8 mouse cellular contexts compared by ENCODE assay signal in genomic region chr3:102061923-102062670, GRCm38 (mm10). TPM values are rescaled to one million over a fixed set of nuclear protein-coding genes. Genes with fewer than 3 reads are reported as not detected.
DNase-seq lines count a peak whose midpoint lies in the region; ATAC-seq lines count a peak whose summit lies in the region.

No protein-coding gene starts in this region.

- no peak overlapping the region for H3K9ac ChIP-seq in kidney, embryonic 14.5 days (ENCODE audit: low read depth, low read length)
- no peak overlapping the region for H3K9ac ChIP-seq in hindbrain, embryonic 13.5 days

- H3K27me3 ChIP-seq in kidney, embryonic 14.5 days (ENCODE audit: control insufficient read depth, insufficient read depth, low read length), result no peaks in the 10 kb centered on the region
- H3K27me3 ChIP-seq in hindbrain, embryonic 13.5 days, result no peaks in the 10 kb centered on the region

- ATAC-seq in kidney, embryonic 14.5 days (ENCODE audit: low FRiP score, low TSS enrichment), result no peak
- ATAC-seq in hindbrain, embryonic 13.5 days (ENCODE audit: low FRiP score), result peak; percentile 84

- H3K4me1 ChIP-seq in kidney, embryonic 14.5 days (ENCODE audit: control insufficient read depth, insufficient read depth, low read length), result no peaks in the 10 kb centered on the region
- H3K4me1 ChIP-seq in hindbrain, embryonic 13.5 days (replicated peaks), result peaks cover 10% of the 10 kb centered on the region; the same call in 1 of the 2 replicates

- DNase-seq in kidney, adult 18-20 months, result peak; percentile 58
- peak; percentile 90 to 93 for DNase-seq in cerebellum, postnatal 14 days
- DNase-seq in gastrocnemius, adult 18-20 months (ENCODE audit: low spot score), result peak; percentile 51
- peak; percentile 49 to 54 for DNase-seq in left cerebral cortex, adult 18-20 months (ENCODE audit: low spot score in 2 of 2)
- peak; percentile 80 for DNase-seq in lung, postnatal 36 days
- DNase-seq in right cerebral cortex, postnatal 4 days, result peak; percentile 20

- 44% methylated on average over 14 of the region's 14 CpGs for WGBS in kidney, embryonic 14.5 days
- 45% methylated on average over 14 of the region's 14 CpGs for WGBS in hindbrain, embryonic 13.5 days

- no peak overlapping the region for H3K4me3 ChIP-seq in kidney, embryonic 14.5 days (ENCODE audit: low read length)
- no peak overlapping the region for H3K4me3 ChIP-seq in hindbrain, embryonic 13.5 days

- no peaks in the 10 kb centered on the region for H3K36me3 ChIP-seq in kidney, embryonic 14.5 days (ENCODE audit: control insufficient read depth, insufficient read depth, low read length)
- H3K36me3 ChIP-seq in hindbrain, embryonic 13.5 days, result no peaks in the 10 kb centered on the region

- no peaks in the 10 kb centered on the region for H3K9me3 ChIP-seq in kidney, embryonic 14.5 days (ENCODE audit: control insufficient read depth, low read length)
- H3K9me3 ChIP-seq in hindbrain, embryonic 13.5 days, result no peaks in the 10 kb centered on the region

- H3K4me2 ChIP-seq in kidney, embryonic 14.5 days (replicated peaks; ENCODE audit: low read depth, low read length), result no peak overlapping the region
- H3K4me2 ChIP-seq in hindbrain, embryonic 13.5 days, result no peak overlapping the region

- no peak overlapping the region for H3K27ac ChIP-seq in kidney, embryonic 14.5 days (ENCODE audit: low read depth, low read length)
- H3K27ac ChIP-seq in hindbrain, embryonic 13.5 days, result peak overlapping the region; percentile 63; the same call in 1 of the 2 replicates

RNA-seq across cellular contexts. Expression of gene Casq2, which starts 24.1 kb away (rescaled TPM):
- 0.47 and 0.50 TPM in 2 replicates for polyA plus RNA-seq in kidney, embryonic 14.5 days (2014; fragmentation: Nextera tagmentation; extraction: Ambion mirVana)
- total RNA-seq in gastrocnemius, adult 18-20 months (2021), result 10 to 100 TPM; 35.5 to 40.5 TPM
- polyA plus RNA-seq in hindbrain, embryonic 13.5 days (2015; fragmentation: Nextera tagmentation; extraction: Ambion mirVana), result 0.97 and 1.1 TPM in 2 replicates
- 1 to 10 TPM; 1.7 to 2.2 TPM for total RNA-seq in left cerebral cortex, adult 18-20 months (2021)

RNA-seq across cellular contexts. Expression of gene Nhlh2, which starts 52.2 kb away (rescaled TPM):
- polyA plus RNA-seq in kidney, embryonic 14.5 days (2014; fragmentation: Nextera tagmentation; extraction: Ambion mirVana), result not detected in 2 replicates
- not detected for total RNA-seq in gastrocnemius, adult 18-20 months (2021)
- 80.8 and 99.8 TPM in 2 replicates for polyA plus RNA-seq in hindbrain, embryonic 13.5 days (2015; fragmentation: Nextera tagmentation; extraction: Ambion mirVana)
- total RNA-seq in left cerebral cortex, adult 18-20 months (2021), result under 1 TPM; 0.16 to 0.40 TPM

Comparison
In these comparisons a context has a peak if more than half of its experiments do, and no peak if none do; other contexts are left out.
1. DNase-seq: peak in every context shown above with its lines; median percentile 92 in cerebellum, postnatal 14 days; 80 in lung, postnatal 36 days; 58 in kidney, adult 18-20 months; 52 in left cerebral cortex, adult 18-20 months; 51 in gastrocnemius, adult 18-20 months; 20 in right cerebral cortex, postnatal 4 days.
2. RNA of gene Casq2, which starts 24.1 kb away (total RNA-seq): 35.5 to 40.5 TPM in gastrocnemius, adult 18-20 months; 1.7 to 2.2 TPM in left cerebral cortex, adult 18-20 months; every median in the first group is over 10 times any median in the second.